Mouse (Mus musculus) adrenal gland, postnatal 0 days (tissue): Measurements from ENCODE around the gene Tex35. TPM values are rescaled to one million over a fixed set of nuclear protein-coding genes. Genes with fewer than 3 reads are reported as not detected.

ENCODE experiments used
- polyA plus RNA-seq: library from polyadenylated mRNA; unstranded; fragments of >200 nt; fragmentation: Nextera tagmentation; extraction: Ambion mirVana; gene quantifications from 2 replicates; pipeline ENCODE4 v1.2.1, GENCODE M21; 2015

The Tex35 gene
- polyA plus RNA-seq: not detected in 2 replicates

GRCm38 (mm10) chr1:157108580-157108979 is at the start of gene Tex35:
TSS of gene Tex35 (minus strand) at chr1:157108680.

Other genes with a start within 250 kb of the Tex35 start
- gene Ralgps2, start 169.1 kb downstream of the Tex35 start, polyA plus RNA-seq: 37.0 and 37.6 TPM in 2 replicates